Mouse (Mus musculus): ENCODE measurements around the gene Prkca.

DNA sequence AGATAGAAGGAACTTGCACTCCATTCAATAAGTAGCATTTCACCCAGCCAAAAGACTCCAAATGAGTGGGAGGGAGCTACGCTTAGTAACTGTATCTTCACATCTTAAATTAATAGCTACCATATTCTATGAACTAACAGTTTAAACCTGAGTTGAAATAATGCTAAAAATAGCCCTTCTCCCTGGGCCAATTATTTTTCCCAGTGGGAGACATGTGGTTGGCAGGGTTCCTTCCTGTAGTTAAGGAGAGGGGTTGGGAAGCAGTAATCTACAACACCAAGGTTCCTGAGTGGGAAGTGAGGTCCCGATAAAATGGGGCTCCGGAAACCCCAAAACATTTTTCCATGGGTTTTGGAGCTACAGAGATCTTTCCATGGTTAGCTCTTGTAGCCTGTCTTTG is 76.7 kb downstream of the Prkca start:
- TF ChIP-seq EP300 (IDR thresholded peaks at IDR 0.05; ENCODE audit: low read depth): no peak
- TF ChIP-seq CTCF (IDR thresholded peaks at IDR 0.05; ENCODE audit: low read depth): no peak
